Mouse (Mus musculus) lung, adult 18-20 months (tissue): Measurements from ENCODE around the gene Myo1b.

Source experiments
- DNase-seq, 2 experiments: peaks; one replicate each; pipeline ENCODE4 v3.0.0; 2022; ENCODE audit warnings: mixed read lengths in 2 of 2

The Myo1b gene

GRCm38 (mm10) chr1:51719897-51720673 is 195.8 kb downstream of the Myo1b start:
- DNase-seq, result peak; percentile 18 to 53

- DNase-seq, result no peak
Measured at GRCm38 (mm10) chr1:51710831-51711230, 205.0 kb downstream of the Myo1b start.

- DNase-seq, result no peak
Measured at GRCm38 (mm10) chr1:51706106-51706505, 209.8 kb downstream of the Myo1b start.

DNA sequence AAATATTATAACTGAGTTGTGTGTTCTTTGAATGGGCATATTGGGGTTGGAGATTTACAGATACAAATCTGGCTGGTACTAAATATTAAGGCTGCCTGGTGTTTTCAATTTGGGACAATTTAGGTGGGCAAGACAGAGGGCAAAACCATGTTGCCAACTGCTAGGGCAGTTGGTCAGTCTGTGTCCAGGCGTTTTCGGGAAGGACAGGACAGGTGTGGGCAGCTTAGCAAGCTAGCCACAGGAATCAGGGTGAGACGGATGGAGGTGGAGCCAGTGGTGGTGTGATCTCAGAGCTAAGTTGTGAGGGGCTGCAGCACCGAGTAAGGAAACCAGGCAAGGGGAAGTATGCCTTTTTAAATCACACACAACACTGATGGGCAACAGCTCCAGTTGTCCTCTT is 211.3 kb downstream of the Myo1b start:
- no peak for DNase-seq
